Mouse (Mus musculus) CH12.LX (cell line): Measurements from ENCODE around the gene Hip1. TPM values are rescaled to one million over a fixed set of nuclear protein-coding genes. Genes with fewer than 3 reads are reported as not detected.

Experiments
- DNase-seq: peaks from one replicate; pipeline ENCODE4 v3.0.0-alpha.2; 2013; ENCODE audit errors: extremely low read depth
- H3K27ac ChIP-seq: 2 replicates; pipeline ENCODE4 v1.5.1; 2012; ENCODE audit warnings: low read depth, mild to moderate bottlenecking, control low read depth, moderate library complexity; ENCODE audit not compliant: insufficient read depth
- H3K27me3 ChIP-seq: replicated peaks from 2 replicates; pipeline ENCODE3; 2012; ENCODE audit warnings: inconsistent platforms
- H3K36me3 ChIP-seq, 2 experiments: replicated peaks in 1 of 2; 2 replicates each; pipeline versions ENCODE3 to v1.6.1; 2012; ENCODE audit warnings: inconsistent platforms in 1 of 2, low read length in 1 of 2, mild to moderate bottlenecking in 1 of 2, mixed read lengths in 1 of 2, moderate library complexity in 1 of 2; ENCODE audit not compliant: control insufficient read depth in 1 of 2, insufficient read depth in 1 of 2
- H3K4me1 ChIP-seq, 2 experiments: 2 replicates each; pipeline ENCODE4 v1.6.1; 2012; ENCODE audit warnings: inconsistent platforms in 1 of 2, moderate library complexity in 1 of 2; ENCODE audit not compliant: insufficient read depth in 2 of 2, control insufficient read depth in 1 of 2
- H3K4me2 ChIP-seq: 2 replicates; pipeline ENCODE4 v1.6.1; 2012; ENCODE audit warnings: low read depth, mild to moderate bottlenecking, control low read depth; ENCODE audit not compliant: poor library complexity, insufficient read depth, severe bottlenecking
- H3K4me3 ChIP-seq, 3 experiments: fragments of 150-350 bp in 1 of 3; sonication (generic) in 1 of 3; replicated peaks in 1 of 3; 2 replicates each; pipeline versions ENCODE3 to v1.5.1; 2011 to 2012; ENCODE audit warnings: low read depth in 2 of 3, low read length in 2 of 3, mild to moderate bottlenecking in 2 of 3, moderate library complexity in 2 of 3, control low read depth in 1 of 3, improper control_type of control experiment in 1 of 3, inconsistent platforms in 1 of 3, mixed read lengths in 1 of 3; ENCODE audit not compliant: poor library complexity in 1 of 3
- H3K79me2 ChIP-seq: replicated peaks from 2 replicates; pipeline ENCODE4 v1.6.1; 2012; ENCODE audit warnings: mild to moderate bottlenecking, moderate library complexity; ENCODE audit not compliant: control insufficient read depth, poor library complexity, insufficient read depth, severe bottlenecking; ENCODE audit errors: extremely low read depth
- H3K9ac ChIP-seq: 2 replicates; pipeline ENCODE4 v1.6.1; 2012; ENCODE audit warnings: low read depth, mild to moderate bottlenecking, control low read depth, moderate library complexity; ENCODE audit not compliant: insufficient read depth
- H3K9me3 ChIP-seq: replicated peaks from 2 replicates; pipeline ENCODE3; 2012; ENCODE audit warnings: low read length, inconsistent platforms, mixed read lengths
- BHLHE40 ChIP-seq: IDR thresholded peaks from 2 replicates; pipeline ENCODE4 v1.6.1; 2011; ENCODE audit warnings: mild to moderate bottlenecking, low read depth, low read length, improper control_type of control experiment
- CHD1 ChIP-seq: IDR thresholded peaks from 2 replicates; pipeline ENCODE4 v1.6.1; 2012; ENCODE audit warnings: low read depth, low read length, improper control_type of control experiment, inconsistent platforms
- CTCF ChIP-seq, 2 experiments: IDR thresholded peaks in 1 of 2; conservative IDR thresholded peaks in 1 of 2; 2 replicates each; pipeline ENCODE4 v1.5.1; 2011 to 2012; ENCODE audit warnings: low read depth in 2 of 2, low read length in 2 of 2, improper control_type of control experiment in 1 of 2, inconsistent platforms in 1 of 2, mild to moderate bottlenecking in 1 of 2, moderate library complexity in 1 of 2
- E2F4 ChIP-seq: IDR thresholded peaks from 2 replicates; pipeline ENCODE4 v1.6.1; 2011; ENCODE audit warnings: low read depth, low read length, improper control_type of control experiment; ENCODE audit not compliant: insufficient replicate concordance
- ELF1 ChIP-seq: IDR thresholded peaks from 2 replicates; pipeline ENCODE4 v1.6.1; 2014; ENCODE audit warnings: low read depth, mild to moderate bottlenecking, inconsistent platforms, low read length, improper control_type of control experiment
- EP300 ChIP-seq: IDR thresholded peaks from 2 replicates; pipeline ENCODE4 v1.6.1; 2011; ENCODE audit warnings: low read length, improper control_type of control experiment
- ETS1 ChIP-seq: conservative IDR thresholded peaks from 2 replicates; pipeline ENCODE4 v1.6.1; 2012; ENCODE audit warnings: low read depth, mild to moderate bottlenecking, inconsistent platforms, low read length, improper control_type of control experiment, moderate library complexity
- GABPA ChIP-seq: IDR thresholded peaks from 2 replicates; pipeline ENCODE4 v1.6.1; 2012; ENCODE audit warnings: low read depth, low read length, improper control_type of control experiment, inconsistent platforms; ENCODE audit not compliant: insufficient replicate concordance
- HCFC1 ChIP-seq: IDR thresholded peaks from 2 replicates; pipeline ENCODE4 v1.6.1; 2012; ENCODE audit warnings: low read depth, mild to moderate bottlenecking, inconsistent platforms, low read length, improper control_type of control experiment
- JUN ChIP-seq: IDR thresholded peaks from 2 replicates; pipeline ENCODE4 v1.6.1; 2011; ENCODE audit warnings: low read depth, mild to moderate bottlenecking, low read length, improper control_type of control experiment, moderate library complexity; ENCODE audit not compliant: insufficient read depth
- JUND ChIP-seq: conservative IDR thresholded peaks from 2 replicates; pipeline ENCODE4 v1.6.1; 2011; ENCODE audit warnings: low read depth, low read length, improper control_type of control experiment
- KAT2A ChIP-seq: IDR thresholded peaks from 2 replicates; pipeline ENCODE4 v1.6.1; 2012; ENCODE audit warnings: low read length, improper control_type of control experiment, inconsistent platforms; ENCODE audit not compliant: insufficient replicate concordance
- MAFK ChIP-seq: IDR thresholded peaks from 2 replicates; pipeline ENCODE4 v1.6.1; 2011; ENCODE audit warnings: low read length, improper control_type of control experiment; ENCODE audit not compliant: insufficient replicate concordance
- MAX ChIP-seq: IDR thresholded peaks from 2 replicates; pipeline ENCODE4 v1.6.1; 2011; ENCODE audit warnings: low read length, improper control_type of control experiment
- MAZ ChIP-seq: IDR thresholded peaks from 2 replicates; pipeline ENCODE4 v1.6.1; 2012; ENCODE audit warnings: low read depth, mild to moderate bottlenecking, inconsistent platforms, low read length, improper control_type of control experiment, moderate library complexity
- MXI1 ChIP-seq: IDR thresholded peaks from 2 replicates; pipeline ENCODE4 v1.6.1; 2011; ENCODE audit warnings: mild to moderate bottlenecking, low read depth, low read length, improper control_type of control experiment
- MYC ChIP-seq: IDR thresholded peaks from 2 replicates; pipeline ENCODE4 v1.6.1; 2011; ENCODE audit warnings: low read depth, mild to moderate bottlenecking, improper control_type of control experiment, low read length
- NELFE ChIP-seq: IDR thresholded peaks from 2 replicates; pipeline ENCODE4 v1.6.1; 2011; ENCODE audit warnings: low read depth, low read length, improper control_type of control experiment
- POLR2A ChIP-seq: IDR thresholded peaks from 2 replicates; pipeline ENCODE4 v1.6.1; 2011; ENCODE audit warnings: low read depth, mild to moderate bottlenecking, improper control_type of control experiment, low read length
- RAD21 ChIP-seq: IDR thresholded peaks from 2 replicates; pipeline ENCODE4 v1.6.1; 2011; ENCODE audit warnings: low read depth, mild to moderate bottlenecking, low read length, improper control_type of control experiment, moderate library complexity
- RCOR1 ChIP-seq: conservative IDR thresholded peaks from 2 replicates; pipeline ENCODE4 v1.6.1; 2012; ENCODE audit warnings: low read depth, mild to moderate bottlenecking, inconsistent platforms, low read length, improper control_type of control experiment
- SIN3A ChIP-seq: IDR thresholded peaks from 2 replicates; pipeline ENCODE4 v1.6.1; 2012; ENCODE audit warnings: low read length, improper control_type of control experiment, inconsistent platforms
- SMC3 ChIP-seq: IDR thresholded peaks from 2 replicates; pipeline ENCODE4 v1.6.1; 2011; ENCODE audit warnings: low read depth, low read length, improper control_type of control experiment
- TBP ChIP-seq: conservative IDR thresholded peaks from 2 replicates; pipeline ENCODE4 v1.6.1; 2011; ENCODE audit warnings: low read depth, low read length, improper control_type of control experiment
- TCF12 ChIP-seq: IDR thresholded peaks from 2 replicates; pipeline ENCODE4 v1.6.1; 2014; ENCODE audit warnings: low read depth, mild to moderate bottlenecking, inconsistent platforms, low read length, improper control_type of control experiment
- UBTF ChIP-seq: IDR thresholded peaks from 2 replicates; pipeline ENCODE4 v1.6.1; 2012; ENCODE audit warnings: low read depth, mild to moderate bottlenecking, inconsistent platforms, low read length, improper control_type of control experiment, moderate library complexity
- USF2 ChIP-seq: conservative IDR thresholded peaks from 2 replicates; pipeline ENCODE4 v1.6.1; 2011; ENCODE audit warnings: low read depth, low read length, improper control_type of control experiment
- ZC3H11A ChIP-seq: IDR thresholded peaks from 2 replicates; pipeline ENCODE4 v1.6.1; 2012; ENCODE audit warnings: low read depth, mild to moderate bottlenecking, inconsistent platforms, low read length, improper control_type of control experiment
- dilution Hi-C: fragments of 300-500 bp; cut with MboI; formaldehyde crosslinking; loops from 2 replicates; pipeline ENCODE4 v1.14.3; 2020; ENCODE audit warnings: low sequenced_read_pairs; ENCODE audit not compliant: extremely low pct_unique_long_range_greater_than_20kb, extremely low pct_ligation_motif_present
- in situ Hi-C: fragments of 300-500 bp; cut with MboI; formaldehyde crosslinking; loops from 3 replicates; pipeline ENCODE4 v1.14.3; 2019; ENCODE audit warnings: low sequenced_read_pairs, low pct_ligation_motif_present, low pct_unique_long_range_greater_than_20kb, mixed read lengths
- polyA plus RNA-seq: library from polyadenylated mRNA; unstranded; fragments of >175 nt; gene quantifications from 2 replicates; pipeline ENCODE4 v1.2.1, GENCODE M21; 2012; ENCODE audit warnings: low read depth; ENCODE audit not compliant: insufficient read length
- total RNA-seq, 2 experiments: library from RNA; depleted of rRNA; stranded (reverse); fragments of 300-350 nt in 1 of 2; fragments of >200 nt in 1 of 2; gene quantifications; 2 replicates each; pipeline ENCODE4 v1.2.3; 2012 to 2014

Gene Hip1
- total and polyA plus RNA-seq, 3 experiments: 2.2 to 6.4 (median 3.4) TPM

DNA sequence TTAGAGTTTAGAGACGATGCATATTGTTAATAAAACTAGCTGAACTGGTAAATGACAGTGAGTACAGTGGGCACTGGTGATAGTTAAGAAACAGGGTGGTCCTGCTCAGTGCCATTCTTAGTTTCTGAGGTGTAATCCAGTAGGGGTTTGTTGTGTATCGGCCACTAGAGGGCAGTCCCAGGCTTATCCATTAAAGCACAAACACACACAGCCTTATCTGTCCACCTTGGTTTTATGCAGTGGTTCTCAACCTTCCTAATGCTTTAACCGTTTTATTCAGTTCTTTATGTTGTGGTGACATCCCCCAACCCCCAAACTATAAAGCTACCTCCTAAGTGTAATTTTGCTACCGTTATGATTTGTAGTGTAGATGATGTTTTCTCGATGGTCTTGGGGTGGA is 149.1 kb downstream of the Hip1 start:
- no peak overlapping the region for H3K4me3 ChIP-seq
- dilution Hi-C loops (no loop called here), in situ Hi-C loops (no loop called here)
- peaks cover 15% of the 10 kb centered on the region in 2 experiments for H3K36me3 ChIP-seq
- peak; percentile 75 for DNase-seq
- H3K27ac ChIP-seq: no peak overlapping the region
- no peak for TF ChIP-seq UBTF
- no peak for TF ChIP-seq MXI1
- TF ChIP-seq USF2: no peak
- no peak for TF ChIP-seq MAFK
- no peak for TF ChIP-seq TCF12
- 0 out of 2 replicates have a peak, but pooled peaks have one; percentile 17 for TF ChIP-seq HCFC1
- TF ChIP-seq RAD21: peak; percentile 59
- TF ChIP-seq CHD1: no peak
- 0 out of 2 replicates have a peak, but pooled peaks have one; percentile 34 for TF ChIP-seq SIN3A
- TF ChIP-seq NELFE: 0 out of 2 replicates have a peak, but pooled peaks have one; percentile 39
- TF ChIP-seq GABPA: no peak
- TF ChIP-seq JUND: 0 out of 2 replicates have a peak, but pooled peaks have one; percentile 15
- peak; percentile 80 to 84 for TF ChIP-seq CTCF (conservative IDR thresholded peaks at IDR 0.05 in 1 of 2, IDR thresholded peaks at IDR 0.05 in 1 of 2; ENCODE audit: low read depth in 2 of 2, low read length in 2 of 2)
- no peak for TF ChIP-seq JUN
- no peak for TF ChIP-seq ZC3H11A
- TF ChIP-seq ELF1: no peak
- TF ChIP-seq SMC3: peak; percentile 51
- 0 out of 2 replicates have a peak, but pooled peaks have one; percentile 21 for TF ChIP-seq E2F4
- no peak overlapping the region for H3K9ac ChIP-seq
- peaks cover 0 to 21% of the 10 kb centered on the region in 2 experiments; a peak in 3 of 4 replicates for H3K4me1 ChIP-seq
- no peak overlapping the region for H3K4me2 ChIP-seq
- H3K9me3 ChIP-seq: no peaks in the 10 kb centered on the region
- peaks cover 28% of the 10 kb centered on the region for H3K79me2 ChIP-seq
- peaks cover 5% of the 10 kb centered on the region for H3K27me3 ChIP-seq

DNA sequence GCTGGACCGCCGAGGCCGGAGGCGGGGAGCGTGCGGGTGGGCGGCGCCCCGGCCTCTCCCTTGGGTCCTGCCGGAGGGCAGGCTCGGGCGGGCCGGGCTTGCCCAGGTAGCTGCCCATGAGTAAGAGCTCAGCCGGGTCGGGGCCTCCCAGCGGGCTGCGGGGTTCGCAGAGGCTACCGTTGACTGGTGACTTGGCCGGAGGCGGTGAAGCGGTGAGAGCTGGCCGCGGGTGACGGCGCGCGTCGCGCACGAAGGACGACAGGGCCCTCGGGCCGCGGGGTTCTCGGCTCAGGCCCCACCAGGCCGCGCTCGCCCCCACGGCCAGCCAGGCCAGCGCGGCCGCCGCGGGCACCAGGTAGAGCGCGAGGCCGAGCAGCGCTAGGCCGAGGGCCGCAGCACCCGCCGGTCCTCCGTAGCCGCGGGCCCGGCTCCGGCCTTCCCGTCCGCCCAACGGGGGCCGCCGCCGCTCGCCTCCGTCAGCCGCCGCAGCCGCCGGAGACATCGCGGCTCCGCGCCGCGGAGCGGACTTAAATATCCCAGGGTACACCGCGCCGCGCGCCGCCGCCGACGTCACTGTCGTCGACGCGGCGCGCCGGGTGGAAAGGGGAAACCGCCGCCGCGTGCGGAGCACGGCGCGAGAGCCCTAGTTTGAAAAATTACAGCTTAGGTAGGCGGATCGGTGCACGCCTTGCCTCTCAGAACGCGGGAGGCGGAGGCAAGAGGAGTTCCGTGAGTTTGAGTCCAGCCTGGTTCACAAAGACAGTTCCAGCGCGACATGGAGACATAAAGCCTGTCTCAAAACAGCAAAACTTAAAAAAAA is 150.7 kb downstream of the Hip1 start, which contains the start of gene Pom121:
TSS of gene Pom121 (minus strand) at position 543 of the 820 bp plus-strand sequence.
- peak within 1 kb of the TSS; percentile 68 for H3K9ac ChIP-seq
- dilution Hi-C loops: no loop called here
- peaks cover 0 to 21% of the 10 kb centered on the region in 2 experiments; a peak in 3 of 4 replicates for H3K4me1 ChIP-seq
- TF ChIP-seq UBTF (no peak), KAT2A (peak; percentile 76; the same call in 1 of the 2 replicates), E2F4 (peak; percentile 80; the same call in 1 of the 2 replicates), JUN (no peak), JUND (no peak), GABPA (no peak), NELFE (peak; percentile 87), EP300 (no peak), TBP (0 out of 2 replicates have a peak, but pooled peaks have one; percentile 26), POLR2A (peak; percentile 94), CHD1 (no peak), CTCF (conservative IDR thresholded peaks at IDR 0.05 in 1 of 2, IDR thresholded peaks at IDR 0.05 in 1 of 2; ENCODE audit: low read depth in 2 of 2, low read length in 2 of 2) (no peak), ETS1 (peak; percentile 19; the same call in 1 of the 2 replicates), HCFC1 (peak; percentile 86), BHLHE40 (peak; percentile 95), SIN3A (peak; percentile 83), RAD21 (no peak), MAZ (no peak), MAFK (no peak), RCOR1 (no peak), MYC (peak; percentile 95), MAX (peak; percentile 99)

More for the DNA sequence above, 150.7 kb downstream of the Hip1 start, which contains the start of gene Pom121:
- peak within 1 kb of the TSS; percentile 77 for H3K4me2 ChIP-seq
- H3K36me3 ChIP-seq: peaks cover 26 to 30% of the 10 kb centered on the region in 2 experiments
- DNase-seq: peak; percentile 82
- peak within 1 kb of the TSS; percentile 74 to 95 (median 78) for H3K4me3 ChIP-seq
- H3K79me2 ChIP-seq: peaks cover 28% of the 10 kb centered on the region
- H3K27ac ChIP-seq: no peak within 1 kb of the TSS; the same call in 1 of the 2 replicates
- in situ Hi-C loops: no loop called here
- H3K27me3 ChIP-seq: peaks cover 3% of the 10 kb centered on the region
- no peaks in the 10 kb centered on the region for H3K9me3 ChIP-seq
